Mouse (Mus musculus) urinary bladder, adult 2 months (tissue): ENCODE measurements around the gene Ror2. TPM values are rescaled to one million over a fixed set of nuclear protein-coding genes. Genes with fewer than 3 reads are reported as not detected.
"Not testable (repeated sequence)": the region's sequence is repeated elsewhere in the genome, so short reads cannot be mapped to it uniquely, and the experiment has no call there.

ENCODE experiments used
- DNase-seq: peaks from one replicate; pipeline ENCODE4 v3.0.0; 2022; ENCODE audit warnings: low spot score
- polyA plus RNA-seq: library from polyadenylated mRNA; depleted of rRNA; stranded (reverse); fragments of >200 nt; gene quantifications from 2 replicates; pipeline ENCODE4 v1.2.3, GENCODE M21; 2012; rRNA removed

Gene Ror2
- 8.6 and 11.7 TPM in 2 replicates for polyA plus RNA-seq

- peak; percentile 51 for DNase-seq
Measured at GRCm38 (mm10) chr13:53285756-53286361, at the start of gene Ror2. Gene Ror2 (minus strand): TSS chr13:53286124.

- no peak for DNase-seq
Measured at GRCm38 (mm10) chr13:53333769-53334168, 47.8 kb upstream of the Ror2 start.

- no peak for DNase-seq
Measured at GRCm38 (mm10) chr13:53330246-53330645, 44.3 kb upstream of the Ror2 start.

GRCm38 (mm10) chr13:53325531-53325930 lies 39.6 kb upstream of the Ror2 start:
- no peak for DNase-seq

GRCm38 (mm10) chr13:53323661-53324060 lies 37.7 kb upstream of the Ror2 start:
- DNase-seq, result no peak

GRCm38 (mm10) chr13:53320899-53321298 lies 35.0 kb upstream of the Ror2 start:
- no peak for DNase-seq

GRCm38 (mm10) chr13:53316515-53317295 lies 30.8 kb upstream of the Ror2 start:
- DNase-seq, result no peak

GRCm38 (mm10) chr13:53315757-53316156 lies 29.8 kb upstream of the Ror2 start:
- not testable (repeated sequence) for DNase-seq

GRCm38 (mm10) chr13:53310442-53310841 lies 24.5 kb upstream of the Ror2 start:
- no peak for DNase-seq

GRCm38 (mm10) chr13:53309661-53310160 lies 23.8 kb upstream of the Ror2 start:
- peak; percentile 29 for DNase-seq

GRCm38 (mm10) chr13:53309148-53309547 lies 23.2 kb upstream of the Ror2 start:
- no peak for DNase-seq

GRCm38 (mm10) chr13:53306836-53307235 lies 20.9 kb upstream of the Ror2 start:
- DNase-seq, result no peak

- no peak for DNase-seq
Measured at GRCm38 (mm10) chr13:53305256-53305655, 19.3 kb upstream of the Ror2 start.

GRCm38 (mm10) chr13:53302688-53303087 lies 16.8 kb upstream of the Ror2 start:
- no peak for DNase-seq

- no peak for DNase-seq
Measured at GRCm38 (mm10) chr13:53293065-53293464, 7.1 kb upstream of the Ror2 start.

GRCm38 (mm10) chr13:53292244-53292643 lies 6.3 kb upstream of the Ror2 start:
- no peak for DNase-seq

- peak; percentile 41 for DNase-seq
Measured at GRCm38 (mm10) chr13:53285261-53285755, 616 bp downstream of the Ror2 start.

GRCm38 (mm10) chr13:53284740-53285191 lies 1.2 kb downstream of the Ror2 start:
- DNase-seq, result no peak

- DNase-seq, result no peak
Measured at GRCm38 (mm10) chr13:53281604-53282396, 4.1 kb downstream of the Ror2 start.

- DNase-seq, result no peak
Measured at GRCm38 (mm10) chr13:53278908-53279307, 7.0 kb downstream of the Ror2 start.

- no peak for DNase-seq
Measured at GRCm38 (mm10) chr13:53276381-53276780, 9.5 kb downstream of the Ror2 start.

- DNase-seq, result no peak
Measured at GRCm38 (mm10) chr13:53275778-53276177, 10.1 kb downstream of the Ror2 start.
